Comparison of ENCODE assay signal across 8 mouse cellular contexts in genomic region chr11:60914491-60914890, GRCm38 (mm10). TPM values are rescaled to one million over a fixed set of nuclear protein-coding genes. Genes with fewer than 3 reads are reported as not detected.
A peak's percentile ranks its signal among the peaks of the same experiment; 100 is the strongest.
DNase-seq lines count a peak whose midpoint lies in the region; ATAC-seq and TF ChIP-seq lines count a peak whose summit lies in the region.

TSS of gene Natd1 (minus strand) at chr11:60914750.

- H3K27ac ChIP-seq in neural tube, embryonic 11.5 days (ENCODE audit: low read depth, low read length) = peak within 1 kb of the TSS; percentile 5; the same call in 1 of the 2 replicates
- H3K27ac ChIP-seq in heart, postnatal 0 days (ENCODE audit: low read depth) = peak within 1 kb of the TSS; percentile 73
- H3K27ac ChIP-seq in limb, embryonic 15.5 days = peak within 1 kb of the TSS; percentile 73

- peak within 1 kb of the TSS; percentile 91 for H3K9ac ChIP-seq in neural tube, embryonic 11.5 days (ENCODE audit: low read length)
- peak within 1 kb of the TSS; percentile 88 for H3K9ac ChIP-seq in heart, postnatal 0 days (replicated peaks; ENCODE audit: low read depth, low read length)
- peak within 1 kb of the TSS; percentile 69 for H3K9ac ChIP-seq in limb, embryonic 15.5 days

- no peak for ATAC-seq in neural tube, embryonic 11.5 days (ENCODE audit: insufficient read depth, low FRiP score, low TSS enrichment)
- no peak for ATAC-seq in heart, postnatal 0 days (ENCODE audit: insufficient read depth, low read depth)
- no peak for ATAC-seq in limb, embryonic 15.5 days (ENCODE audit: insufficient number of reproducible peaks, low FRiP score, low TSS enrichment, low read depth)

- 45% methylated on average over 7 of the region's 7 CpGs for WGBS in neural tube, embryonic 11.5 days
- WGBS in heart, postnatal 0 days = 19% methylated on average over 7 of the region's 7 CpGs
- WGBS in limb, embryonic 15.5 days = 29% methylated on average over 7 of the region's 7 CpGs

- peaks cover 10% of the 10 kb centered on the region for H3K4me1 ChIP-seq in neural tube, embryonic 11.5 days (ENCODE audit: control insufficient read depth, insufficient read depth, low read length)
- peaks cover 11% of the 10 kb centered on the region; the same call in 1 of the 2 replicates for H3K4me1 ChIP-seq in heart, postnatal 0 days (ENCODE audit: control insufficient read depth, insufficient read depth)
- H3K4me1 ChIP-seq in limb, embryonic 15.5 days = peaks cover 27% of the 10 kb centered on the region

- no peak for DNase-seq in adrenal gland, adult 18-20 months (ENCODE audit: low spot score in 2 of 2)
- DNase-seq in adrenal gland, adult (ENCODE audit: inconsistent age in 2 of 2, low spot score in 1 of 2) = no peak
- DNase-seq in neural tube, embryonic 11.5 days (ENCODE audit: low spot score) = no peak
- DNase-seq in neural tube, embryonic 10.5 days (ENCODE audit: extremely low spot score, low spot score) = no peak
- DNase-seq in heart, postnatal 0 days (ENCODE audit: low spot score) = no peak
- no peak for DNase-seq in right cerebral cortex, adult 18-20 months
- no peak for DNase-seq in thymus, postnatal 10 days (ENCODE audit: low spot score in 2 of 2)

- H3K4me2 ChIP-seq in neural tube, embryonic 11.5 days (ENCODE audit: low read depth) = peak within 1 kb of the TSS; percentile 87
- peak within 1 kb of the TSS; percentile 95 for H3K4me2 ChIP-seq in heart, postnatal 0 days (ENCODE audit: low read depth, low read length)
- H3K4me2 ChIP-seq in limb, embryonic 15.5 days = peak within 1 kb of the TSS; percentile 70

- H3K4me3 ChIP-seq in neural tube, embryonic 11.5 days (ENCODE audit: low read depth, low read length) = peak within 1 kb of the TSS; percentile 92
- H3K4me3 ChIP-seq in heart, postnatal 0 days (ENCODE audit: low read depth, low read length) = peak within 1 kb of the TSS; percentile 94
- H3K4me3 ChIP-seq in limb, embryonic 15.5 days = peak within 1 kb of the TSS; percentile 88

- no peak for TF ChIP-seq CTCF in heart, postnatal 0 days (IDR thresholded peaks at IDR 0.05; ENCODE audit: low read depth)

- H3K36me3 ChIP-seq in neural tube, embryonic 11.5 days (ENCODE audit: control insufficient read depth, insufficient read depth, low read length) = no peaks in the 10 kb centered on the region
- H3K36me3 ChIP-seq in heart, postnatal 0 days (replicated peaks; ENCODE audit: control insufficient read depth, insufficient read depth, low read length) = no peaks in the 10 kb centered on the region
- no peaks in the 10 kb centered on the region for H3K36me3 ChIP-seq in limb, embryonic 15.5 days

- no peaks in the 10 kb centered on the region for H3K9me3 ChIP-seq in neural tube, embryonic 11.5 days (ENCODE audit: control insufficient read depth, low read length)
- H3K9me3 ChIP-seq in heart, postnatal 0 days (replicated peaks; ENCODE audit: control insufficient read depth, low read length) = no peaks in the 10 kb centered on the region
- H3K9me3 ChIP-seq in limb, embryonic 15.5 days = no peaks in the 10 kb centered on the region

- H3K27me3 ChIP-seq in neural tube, embryonic 11.5 days (ENCODE audit: control insufficient read depth, insufficient read depth, low read length) = no peaks in the 10 kb centered on the region
- H3K27me3 ChIP-seq in heart, postnatal 0 days (ENCODE audit: control insufficient read depth, insufficient read depth, low read length) = no peaks in the 10 kb centered on the region
- no peaks in the 10 kb centered on the region for H3K27me3 ChIP-seq in limb, embryonic 15.5 days

- no peak for TF ChIP-seq EP300 in heart, postnatal 0 days (IDR thresholded peaks at IDR 0.05; ENCODE audit: low read depth)

RNA-seq across cellular contexts. Expression of gene Natd1, which starts in this region (rescaled TPM):
- 10 to 100 TPM; 21.6 to 22.9 TPM for total RNA-seq in adrenal gland, adult 18-20 months (2021)
- polyA plus RNA-seq in neural tube, embryonic 11.5 days (2014; fragmentation: Nextera tagmentation; extraction: Ambion mirVana) = 26.1 and 29.7 TPM in 2 replicates
- total RNA-seq in heart, postnatal 0 days (2014; rRNA removed; ENCODE audit: low replicate concordance) = 25.2 and 32.1 TPM in 2 replicates
- polyA plus RNA-seq in heart, postnatal 0 days (2015; fragmentation: Nextera tagmentation; extraction: Ambion mirVana) = 11.2 and 13.1 TPM in 2 replicates
- polyA plus RNA-seq in limb, embryonic 15.5 days (2015; fragmentation: Nextera tagmentation; extraction: Ambion mirVana) = 18.2 and 18.7 TPM in 2 replicates

Comparison
In these comparisons a context has a peak if more than half of its experiments do, and no peak if none do; other contexts are left out.
1. H3K27ac ChIP-seq: peak in every context shown above with its lines; median percentile 73 in heart, postnatal 0 days; 73 in limb, embryonic 15.5 days; 5 in neural tube, embryonic 11.5 days.